Mouse (Mus musculus) liver, embryonic 14.5 days (tissue): ENCODE data around the gene Morc2a. TPM values are rescaled to one million over a fixed set of nuclear protein-coding genes. Genes with fewer than 3 reads are reported as not detected.

Experiments used
- ATAC-seq: fragments of 200-750 bp; cut with Nextera tagmentation; 2 replicates; pipeline ENCODE4 v1.8.0; 2017; ENCODE audit warnings: moderate number of reproducible peaks, mild to moderate bottlenecking, moderate library complexity; ENCODE audit not compliant: insufficient read depth
- DNase-seq, 3 experiments: peaks; one replicate each; pipeline ENCODE4 v3.0.0-alpha.2; 2012 to 2013; ENCODE audit warnings: low read depth in 3 of 3, low spot score in 3 of 3
- H3K27ac ChIP-seq: fragments of 300-500 bp; sonication (generic); 2 replicates; pipeline ENCODE4 v1.5.1; 2014; ENCODE audit warnings: moderate library complexity, mild to moderate bottlenecking, control low read depth, inconsistent platforms
- H3K27me3 ChIP-seq: fragments of 300-500 bp; sonication (generic); 2 replicates; pipeline ENCODE4 v1.6.1; 2014; ENCODE audit warnings: mild to moderate bottlenecking, low read length, moderate library complexity; ENCODE audit not compliant: control insufficient read depth, insufficient read depth
- H3K36me3 ChIP-seq: fragments of 300-500 bp; sonication (generic); replicated peaks from 2 replicates; pipeline ENCODE4 v1.6.1; 2014; ENCODE audit warnings: low read depth; ENCODE audit not compliant: control insufficient read depth, insufficient read depth
- H3K4me1 ChIP-seq, 2 experiments: fragments of 200-500 bp in 1 of 2; fragments of 300-500 bp in 1 of 2; sonication (generic) in 1 of 2; replicated peaks; 2 replicates each; pipeline ENCODE4 v1.6.1; 2012 to 2014; ENCODE audit warnings: antibody characterized with exemption in 1 of 2, inconsistent platforms in 1 of 2, low read length in 1 of 2; ENCODE audit not compliant: control insufficient read depth in 2 of 2, insufficient read depth in 2 of 2
- H3K4me2 ChIP-seq: fragments of 300-500 bp; sonication (generic); 2 replicates; pipeline ENCODE4 v1.6.1; 2014; ENCODE audit warnings: low read depth, mild to moderate bottlenecking, control low read depth, moderate library complexity
- H3K4me3 ChIP-seq, 2 experiments: fragments of 200-500 bp in 1 of 2; fragments of 300-500 bp in 1 of 2; sonication (generic) in 1 of 2; 2 replicates each; pipeline ENCODE4 v1.5.1; 2012 to 2014; ENCODE audit warnings: low read depth in 2 of 2, low read length in 2 of 2, mild to moderate bottlenecking in 2 of 2, control low read depth in 1 of 2, inconsistent platforms in 1 of 2, moderate library complexity in 1 of 2; ENCODE audit not compliant: insufficient read depth in 1 of 2
- H3K9ac ChIP-seq: fragments of 300-500 bp; sonication (generic); replicated peaks from 2 replicates; pipeline ENCODE4 v1.6.1; 2014; ENCODE audit warnings: mild to moderate bottlenecking, control low read depth, moderate library complexity
- H3K9me3 ChIP-seq: fragments of 300-500 bp; sonication (generic); 2 replicates; pipeline ENCODE4 v1.6.1; 2016; ENCODE audit warnings: low read length, mixed read lengths; ENCODE audit not compliant: control insufficient read depth
- CTCF ChIP-seq: IDR thresholded peaks from 2 replicates; pipeline ENCODE4 v1.5.1; 2016; ENCODE audit warnings: antibody characterized with exemption, low read depth, control low read depth
- EP300 ChIP-seq: IDR thresholded peaks from 2 replicates; pipeline ENCODE4 v1.6.1; 2016; ENCODE audit warnings: antibody characterized with exemption, low read depth
- WGBS: fragments of 180-500 bp; shearing (Covaris S2); extraction: QIAGEN DNeasy Blood & Tissue Kit; methylation state at CpG from one replicate; pipeline ENCODE4 v1.1.7; 2014; ENCODE audit not compliant: insufficient replicate concordance; 5-methylcytosine and 5-hydroxymethylcytosine counted together
- polyA plus RNA-seq, 2 experiments: library from polyadenylated mRNA; depleted of rRNA in 1 of 2; stranded (reverse) in 1 of 2; unstranded in 1 of 2; fragments of >200 nt; fragmentation: Nextera tagmentation in 1 of 2; extraction: Ambion mirVana in 1 of 2; gene quantifications; 2 replicates each; pipeline versions ENCODE4 v1.2.1 to v1.2.3; 2012 to 2014

The Morc2a gene
- polyA plus RNA-seq, 2 experiments: 3.2 to 5.6 TPM

- DNase-seq: no peak
- H3K4me3 ChIP-seq: no peak overlapping the region
- 77% methylated on average over 2 of the region's 2 CpGs for WGBS
These were observed 37.3 kb downstream of the Morc2a start for GRCm38 (mm10) chr11:3686318-3686717.

GRCm38 (mm10) chr11:3686885-3687284, 37.9 kb downstream of the Morc2a start:
- H3K4me1 ChIP-seq: no peaks in the 10 kb centered on the region
- no peaks in the 10 kb centered on the region for H3K9me3 ChIP-seq
- 75% methylated on average over 2 of the region's 2 CpGs for WGBS
- H3K9ac ChIP-seq: no peak overlapping the region
- peaks cover 42% of the 10 kb centered on the region for H3K36me3 ChIP-seq
- DNase-seq: no peak
- TF ChIP-seq CTCF: no peak
- no peak for TF ChIP-seq EP300
- H3K27me3 ChIP-seq: no peaks in the 10 kb centered on the region
- H3K27ac ChIP-seq: no peak overlapping the region
- no peak overlapping the region for H3K4me3 ChIP-seq
- no peak for ATAC-seq
- no peak overlapping the region for H3K4me2 ChIP-seq

More at GRCm38 (mm10) chr11:3686318-3686717, 37.3 kb downstream of the Morc2a start:
- Histone ChIP-seq H3K27ac (no peak overlapping the region), H3K36me3 (peaks cover 46% of the 10 kb centered on the region), H3K4me1 (no peaks in the 10 kb centered on the region), H3K27me3 (no peaks in the 10 kb centered on the region), H3K9ac (no peak overlapping the region), H3K9me3 (no peaks in the 10 kb centered on the region), H3K4me2 (no peak overlapping the region)
- ATAC-seq: no peak
- no peak for TF ChIP-seq EP300
- TF ChIP-seq CTCF: no peak

GRCm38 (mm10) chr11:3691746-3692145, 42.8 kb downstream of the Morc2a start:
- Histone ChIP-seq H3K27me3 (no peaks in the 10 kb centered on the region), H3K4me2 (no peak overlapping the region), H3K9ac (no peak overlapping the region), H3K4me1 (no peaks in the 10 kb centered on the region), H3K36me3 (peaks cover 17% of the 10 kb centered on the region), H3K27ac (no peak overlapping the region), H3K4me3 (no peak overlapping the region), H3K9me3 (no peaks in the 10 kb centered on the region)
- WGBS: 56% methylated on average over 2 of the region's 2 CpGs
- DNase-seq (no peak), ATAC-seq (no peak)
- TF ChIP-seq CTCF: no peak
- no peak for TF ChIP-seq EP300

GRCm38 (mm10) chr11:3696086-3696616, 47.2 kb downstream of the Morc2a start:
- no peaks in the 10 kb centered on the region for H3K4me1 ChIP-seq
- no peaks in the 10 kb centered on the region for H3K9me3 ChIP-seq
- DNase-seq (no peak), ATAC-seq (no peak)
- no peaks in the 10 kb centered on the region for H3K27me3 ChIP-seq
- no peak overlapping the region for H3K4me3 ChIP-seq
- H3K4me2 ChIP-seq: no peak overlapping the region
- no peak overlapping the region for H3K9ac ChIP-seq
- no peaks in the 10 kb centered on the region for H3K36me3 ChIP-seq
- H3K27ac ChIP-seq: no peak overlapping the region
- WGBS: 61% methylated on average over 5 of the region's 5 CpGs
- no peak for TF ChIP-seq EP300
- TF ChIP-seq CTCF: no peak

GRCm38 (mm10) chr11:3697441-3697840, 48.5 kb downstream of the Morc2a start:
- TF ChIP-seq CTCF (no peak), EP300 (no peak)
- ATAC-seq: no peak

More at GRCm38 (mm10) chr11:3697441-3697840, 48.5 kb downstream of the Morc2a start:
- Histone ChIP-seq H3K9me3 (no peaks in the 10 kb centered on the region), H3K27me3 (no peaks in the 10 kb centered on the region), H3K4me2 (no peak overlapping the region), H3K9ac (no peak overlapping the region), H3K27ac (no peak overlapping the region), H3K4me1 (no peaks in the 10 kb centered on the region), H3K36me3 (no peaks in the 10 kb centered on the region), H3K4me3 (no peak overlapping the region)
- DNase-seq: no peak
- 64% methylated on average over 3 of the region's 3 CpGs for WGBS
